Mouse (Mus musculus): ENCODE measurements at regions not wholly inside any gene's neighbourhood (a gene's known extent, or its start where the extent isn't known, plus 50 kb on each side); places are given as distances from the start of the nearest gene placed in this dataset.
A peak's percentile ranks its signal among the peaks of the same experiment; 100 is the strongest.

GRCm38 (mm10) chr10:114083441-114083840 lies 718.7 kb downstream of the Trhde start:
- Histone ChIP-seq H3K4me2 (replicated peaks) (no peak overlapping the region), H3K4me1 (replicated peaks; ENCODE audit: control insufficient read depth, insufficient read depth, low read length) (no peaks in the 10 kb centered on the region), H3K36me3 (replicated peaks; ENCODE audit: control insufficient read depth, insufficient read depth) (no peaks in the 10 kb centered on the region), H3K27me3 (ENCODE audit: control insufficient read depth, insufficient read depth, low read length) (no peaks in the 10 kb centered on the region), H3K9ac (no peak overlapping the region), H3K27ac (no peak overlapping the region), H3K4me3 (replicated peaks; ENCODE audit: low read length) (no peak overlapping the region), H3K9me3 (ENCODE audit: control insufficient read depth, low read length) (no peaks in the 10 kb centered on the region)
- DNase-seq (ENCODE audit: low spot score) (no peak), ATAC-seq (ENCODE audit: low FRiP score) (no peak)

- H3K27ac ChIP-seq = no peak overlapping the region
- H3K36me3 ChIP-seq (replicated peaks; ENCODE audit: control insufficient read depth, insufficient read depth) = no peaks in the 10 kb centered on the region
- no peak for ATAC-seq (ENCODE audit: low FRiP score)
- no peak overlapping the region for H3K4me3 ChIP-seq (replicated peaks; ENCODE audit: low read length)
- no peak overlapping the region for H3K9ac ChIP-seq
- H3K9me3 ChIP-seq (ENCODE audit: control insufficient read depth, low read length) = no peaks in the 10 kb centered on the region
- H3K4me2 ChIP-seq (replicated peaks) = no peak overlapping the region
- DNase-seq (ENCODE audit: low spot score) = no peak
- no peaks in the 10 kb centered on the region for H3K4me1 ChIP-seq (replicated peaks; ENCODE audit: control insufficient read depth, insufficient read depth, low read length)
- no peaks in the 10 kb centered on the region for H3K27me3 ChIP-seq (ENCODE audit: control insufficient read depth, insufficient read depth, low read length)
These were observed 760.1 kb downstream of the Trhde start for GRCm38 (mm10) chr10:114041991-114042390.

GRCm38 (mm10) chr10:114013427-114013826 lies 788.7 kb downstream of the Trhde start:
- H3K27me3 ChIP-seq (ENCODE audit: control insufficient read depth, insufficient read depth, low read length) = no peaks in the 10 kb centered on the region
- no peaks in the 10 kb centered on the region for H3K9me3 ChIP-seq (ENCODE audit: control insufficient read depth, low read length)
- DNase-seq (ENCODE audit: low spot score) = peak; percentile 20
- H3K4me1 ChIP-seq (replicated peaks; ENCODE audit: control insufficient read depth, insufficient read depth, low read length) = no peaks in the 10 kb centered on the region
- H3K36me3 ChIP-seq (replicated peaks; ENCODE audit: control insufficient read depth, insufficient read depth) = no peaks in the 10 kb centered on the region
- no peak overlapping the region for H3K4me3 ChIP-seq (replicated peaks; ENCODE audit: low read length)
- no peak overlapping the region for H3K4me2 ChIP-seq (replicated peaks)
- H3K27ac ChIP-seq = no peak overlapping the region
- ATAC-seq (ENCODE audit: low FRiP score) = peak; percentile 40
- H3K9ac ChIP-seq = no peak overlapping the region

- H3K4me3 ChIP-seq (replicated peaks; ENCODE audit: low read length) = no peak overlapping the region
- H3K27me3 ChIP-seq (ENCODE audit: control insufficient read depth, insufficient read depth, low read length) = no peaks in the 10 kb centered on the region
- DNase-seq (ENCODE audit: low spot score) (no peak), ATAC-seq (ENCODE audit: low FRiP score) (no peak)
- H3K4me1 ChIP-seq (replicated peaks; ENCODE audit: control insufficient read depth, insufficient read depth, low read length) = no peaks in the 10 kb centered on the region
- no peak overlapping the region for H3K27ac ChIP-seq
- no peak overlapping the region for H3K4me2 ChIP-seq (replicated peaks)
- H3K9ac ChIP-seq = no peak overlapping the region
- no peaks in the 10 kb centered on the region for H3K9me3 ChIP-seq (ENCODE audit: control insufficient read depth, low read length)
- H3K36me3 ChIP-seq (replicated peaks; ENCODE audit: control insufficient read depth, insufficient read depth) = no peaks in the 10 kb centered on the region
These were observed 816.7 kb downstream of the Trhde start for GRCm38 (mm10) chr10:113985376-113985775.

GRCm38 (mm10) chr10:113972826-113973225 lies 829.3 kb downstream of the Trhde start:
- Histone ChIP-seq H3K9ac (no peak overlapping the region), H3K4me1 (replicated peaks; ENCODE audit: control insufficient read depth, insufficient read depth, low read length) (no peaks in the 10 kb centered on the region), H3K9me3 (ENCODE audit: control insufficient read depth, low read length) (no peaks in the 10 kb centered on the region), H3K27me3 (ENCODE audit: control insufficient read depth, insufficient read depth, low read length) (no peaks in the 10 kb centered on the region), H3K27ac (no peak overlapping the region), H3K36me3 (replicated peaks; ENCODE audit: control insufficient read depth, insufficient read depth) (no peaks in the 10 kb centered on the region), H3K4me2 (replicated peaks) (no peak overlapping the region), H3K4me3 (replicated peaks; ENCODE audit: low read length) (no peak overlapping the region)
- 60% methylated on average over 6 of the region's 6 CpGs for WGBS
- ATAC-seq (ENCODE audit: low FRiP score) = no peak
- DNase-seq (ENCODE audit: low spot score) = no peak

GRCm38 (mm10) chr10:113946801-113947200 lies 855.3 kb downstream of the Trhde start:
- H3K27ac ChIP-seq = no peak overlapping the region
- no peaks in the 10 kb centered on the region for H3K36me3 ChIP-seq (replicated peaks; ENCODE audit: control insufficient read depth, insufficient read depth)
- ATAC-seq (ENCODE audit: low FRiP score) (no peak), DNase-seq (ENCODE audit: low spot score) (no peak)
- H3K4me1 ChIP-seq (replicated peaks; ENCODE audit: control insufficient read depth, insufficient read depth, low read length) = no peaks in the 10 kb centered on the region
- H3K27me3 ChIP-seq (ENCODE audit: control insufficient read depth, insufficient read depth, low read length) = no peaks in the 10 kb centered on the region
- no peak overlapping the region for H3K4me3 ChIP-seq (replicated peaks; ENCODE audit: low read length)
- no peak overlapping the region for H3K4me2 ChIP-seq (replicated peaks)
- WGBS = 69% methylated on average over 3 of the region's 3 CpGs
- no peak overlapping the region for H3K9ac ChIP-seq
- no peaks in the 10 kb centered on the region for H3K9me3 ChIP-seq (ENCODE audit: control insufficient read depth, low read length)

- no peaks in the 10 kb centered on the region for H3K4me1 ChIP-seq (replicated peaks; ENCODE audit: control insufficient read depth, insufficient read depth, low read length)
- H3K4me3 ChIP-seq (replicated peaks; ENCODE audit: low read length) = no peak overlapping the region
- H3K9ac ChIP-seq = no peak overlapping the region
- no peaks in the 10 kb centered on the region for H3K9me3 ChIP-seq (ENCODE audit: control insufficient read depth, low read length)
- DNase-seq (ENCODE audit: low spot score) = no peak
- WGBS = 68% methylated on average over 6 of the region's 6 CpGs
- no peak overlapping the region for H3K27ac ChIP-seq
- no peak for ATAC-seq (ENCODE audit: low FRiP score)
- no peaks in the 10 kb centered on the region for H3K36me3 ChIP-seq (replicated peaks; ENCODE audit: control insufficient read depth, insufficient read depth)
- no peak overlapping the region for H3K4me2 ChIP-seq (replicated peaks)
- no peaks in the 10 kb centered on the region for H3K27me3 ChIP-seq (ENCODE audit: control insufficient read depth, insufficient read depth, low read length)
These were observed 862.6 kb downstream of the Trhde start for GRCm38 (mm10) chr10:113939524-113939923.

- H3K4me3 ChIP-seq (replicated peaks; ENCODE audit: low read length) = no peak overlapping the region
- ATAC-seq (ENCODE audit: low FRiP score) (no peak), DNase-seq (ENCODE audit: low spot score) (no peak)
- no peaks in the 10 kb centered on the region for H3K27me3 ChIP-seq (ENCODE audit: control insufficient read depth, insufficient read depth, low read length)
- H3K9me3 ChIP-seq (ENCODE audit: control insufficient read depth, low read length) = no peaks in the 10 kb centered on the region
- no peaks in the 10 kb centered on the region for H3K36me3 ChIP-seq (replicated peaks; ENCODE audit: control insufficient read depth, insufficient read depth)
- no peak overlapping the region for H3K9ac ChIP-seq
- H3K27ac ChIP-seq = no peak overlapping the region
- H3K4me2 ChIP-seq (replicated peaks) = no peak overlapping the region
- 73% methylated on average over 6 of the region's 6 CpGs for WGBS
- H3K4me1 ChIP-seq (replicated peaks; ENCODE audit: control insufficient read depth, insufficient read depth, low read length) = no peaks in the 10 kb centered on the region
These were observed 871.8 kb downstream of the Trhde start for GRCm38 (mm10) chr10:113930201-113930790.

GRCm38 (mm10) chr10:113916705-113917104 lies 885.4 kb downstream of the Trhde start:
- Histone ChIP-seq H3K4me2 (replicated peaks) (no peak overlapping the region), H3K4me3 (replicated peaks; ENCODE audit: low read length) (no peak overlapping the region), H3K4me1 (replicated peaks; ENCODE audit: control insufficient read depth, insufficient read depth, low read length) (no peaks in the 10 kb centered on the region), H3K9me3 (ENCODE audit: control insufficient read depth, low read length) (no peaks in the 10 kb centered on the region), H3K27me3 (ENCODE audit: control insufficient read depth, insufficient read depth, low read length) (no peaks in the 10 kb centered on the region), H3K27ac (no peak overlapping the region), H3K36me3 (replicated peaks; ENCODE audit: control insufficient read depth, insufficient read depth) (no peaks in the 10 kb centered on the region), H3K9ac (no peak overlapping the region)
- WGBS = 79% methylated on average over 3 of the region's 3 CpGs
- ATAC-seq (ENCODE audit: low FRiP score) (no peak), DNase-seq (ENCODE audit: low spot score) (no peak)

GRCm38 (mm10) chr10:113902744-113903143 lies 899.4 kb downstream of the Trhde start:
- no peaks in the 10 kb centered on the region for H3K4me1 ChIP-seq (replicated peaks; ENCODE audit: control insufficient read depth, insufficient read depth, low read length)
- 85% methylated on average over 1 of the region's 1 CpGs for WGBS
- H3K27me3 ChIP-seq (ENCODE audit: control insufficient read depth, insufficient read depth, low read length) = no peaks in the 10 kb centered on the region
- H3K4me2 ChIP-seq (replicated peaks) = no peak overlapping the region
- DNase-seq (ENCODE audit: low spot score) (no peak), ATAC-seq (ENCODE audit: low FRiP score) (no peak)
- no peaks in the 10 kb centered on the region for H3K36me3 ChIP-seq (replicated peaks; ENCODE audit: control insufficient read depth, insufficient read depth)
- H3K9ac ChIP-seq = no peak overlapping the region
- H3K27ac ChIP-seq = no peak overlapping the region
- no peak overlapping the region for H3K4me3 ChIP-seq (replicated peaks; ENCODE audit: low read length)
- H3K9me3 ChIP-seq (ENCODE audit: control insufficient read depth, low read length) = no peaks in the 10 kb centered on the region

Data from hindbrain, embryonic 14.5 days (tissue).